Mouse (Mus musculus): Measurements from ENCODE around the gene Gm17455. TPM values are rescaled to one million over a fixed set of nuclear protein-coding genes. Genes with fewer than 3 reads are reported as not detected.

Gm17455 gene
- 20.5 TPM for polyA plus RNA-seq (2012; fragmentation: generic; extraction: Trizol)

DNA sequence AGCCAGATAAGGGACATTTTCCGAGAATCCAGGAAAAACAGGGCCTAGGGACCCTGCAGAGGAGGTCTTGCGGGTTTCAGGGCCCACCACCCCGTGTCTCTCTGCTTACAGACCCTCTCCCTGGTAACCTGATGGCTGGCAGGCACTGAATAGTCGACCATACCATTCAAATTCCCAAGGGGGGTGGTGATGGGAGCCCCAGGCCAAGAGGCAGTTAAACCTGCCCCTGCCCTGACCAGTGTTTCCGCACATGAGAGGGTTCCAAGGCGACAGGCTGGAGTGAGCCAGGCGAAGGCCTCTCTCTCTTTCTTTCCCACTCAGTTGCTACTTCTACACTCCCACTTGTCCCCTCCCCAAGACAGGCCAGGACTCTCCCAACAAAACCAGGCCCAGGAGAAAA, at the start of gene Gm17455:
Gene Gm17455 (plus strand): TSS at position 278 of the 400 bp plus-strand sequence.
- no peak within 1 kb of the TSS for H3K4me3 ChIP-seq
- no peaks in the 10 kb centered on the region for H3K36me3 ChIP-seq (ENCODE audit: control insufficient read depth, insufficient read depth)
- peak within 1 kb of the TSS; percentile 25 for H3K4me2 ChIP-seq (ENCODE audit: low read depth)
- H3K79me2 ChIP-seq (ENCODE audit: control insufficient read depth, insufficient read depth), result no peaks in the 10 kb centered on the region
- H3K27me3 ChIP-seq (ENCODE audit: control insufficient read depth, insufficient read depth, insufficient read length), result no peaks in the 10 kb centered on the region
- H3ac ChIP-seq (ENCODE audit: control insufficient read depth, insufficient read length), result no peak within 1 kb of the TSS
- TF ChIP-seq E2F4 (IDR thresholded peaks at IDR 0.05; ENCODE audit: insufficient read depth), result no peak
- no peak for TF ChIP-seq REST (IDR thresholded peaks at IDR 0.05; ENCODE audit: insufficient read depth, insufficient read length)
- TF ChIP-seq MAX (IDR thresholded peaks at IDR 0.05; ENCODE audit: low read depth), result no peak
- no peak for TF ChIP-seq POLR2A (IDR thresholded peaks at IDR 0.05; ENCODE audit: insufficient read length, low read depth)
- no peak for TF ChIP-seq SRF (IDR thresholded peaks at IDR 0.05; ENCODE audit: control insufficient read depth, insufficient read length, low read depth)
- TF ChIP-seq CEBPB (IDR thresholded peaks at IDR 0.05; ENCODE audit: insufficient read depth, poor library complexity, severe bottlenecking), result no peak
- no peak for TF ChIP-seq POLR2AphosphoS2 (IDR thresholded peaks at IDR 0.05; ENCODE audit: insufficient read length, low read depth)
- TF ChIP-seq MYOG (IDR thresholded peaks at IDR 0.05; ENCODE audit: control insufficient read depth in 1 of 3, insufficient read depth in 1 of 3, insufficient read length in 2 of 3, low read depth in 2 of 3), result no peak
- TF ChIP-seq TCF3 (IDR thresholded peaks at IDR 0.05; ENCODE audit: insufficient read length, low read depth), result no peak
- TF ChIP-seq TCF12 (IDR thresholded peaks at IDR 0.05; ENCODE audit: insufficient read depth, poor library complexity, severe bottlenecking), result no peak
- TF ChIP-seq MYOD1 (IDR thresholded peaks at IDR 0.05; ENCODE audit: control insufficient read depth in 1 of 3, insufficient read length in 2 of 3, low read depth in 2 of 3), result no peak
- no peak for TF ChIP-seq USF1 (IDR thresholded peaks at IDR 0.05; ENCODE audit: low read depth)

DNA sequence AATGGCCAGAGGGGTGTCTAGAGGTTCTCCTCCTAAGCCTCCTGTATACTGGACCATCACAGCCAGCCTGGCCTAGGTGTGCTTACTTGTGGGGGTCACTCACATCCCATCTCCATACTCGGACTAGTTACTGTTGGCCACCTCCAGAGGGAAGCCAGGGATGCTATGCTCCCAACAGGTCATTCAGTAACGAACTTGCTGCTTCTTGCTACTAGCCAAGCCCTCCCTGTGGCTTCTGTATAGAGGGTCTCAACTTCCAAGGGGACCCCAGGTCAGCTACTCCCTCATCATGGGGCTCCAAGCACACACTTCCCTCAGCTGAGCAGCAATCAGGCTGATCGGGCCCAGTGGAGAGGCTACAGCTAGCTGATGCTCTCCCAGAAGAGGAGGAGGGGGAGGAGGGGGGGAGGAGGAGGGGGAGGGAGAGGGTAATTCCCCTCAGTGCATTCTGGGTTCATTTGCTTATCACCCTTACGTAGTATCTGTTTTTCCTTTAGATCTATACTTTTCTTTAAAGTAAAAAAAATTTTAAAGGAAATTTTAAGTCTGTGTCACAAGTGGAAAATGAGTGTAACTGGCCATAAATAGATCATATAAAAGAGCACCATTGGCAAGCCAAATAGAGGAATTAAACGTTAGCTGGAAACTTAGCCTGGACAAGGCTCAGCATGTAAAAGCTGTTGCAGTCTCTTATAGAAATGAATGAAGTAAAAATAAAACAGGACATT, 49.3 kb upstream of the Gm17455 start:
- Histone ChIP-seq H3K4me3 (peak overlapping the region; percentile 1), H3ac (ENCODE audit: control insufficient read depth, insufficient read length) (no peak overlapping the region), H3K79me2 (ENCODE audit: control insufficient read depth, insufficient read depth) (no peaks in the 10 kb centered on the region), H3K36me3 (ENCODE audit: control insufficient read depth, insufficient read depth) (no peaks in the 10 kb centered on the region), H3K27me3 (ENCODE audit: control insufficient read depth, insufficient read depth, insufficient read length) (no peaks in the 10 kb centered on the region), H3K4me2 (ENCODE audit: low read depth) (peak overlapping the region; percentile 69)
- TF ChIP-seq REST (IDR thresholded peaks at IDR 0.05; ENCODE audit: insufficient read depth, insufficient read length), result no peak
- no peak for TF ChIP-seq MYOD1 (IDR thresholded peaks at IDR 0.05; ENCODE audit: control insufficient read depth in 1 of 3, insufficient read length in 2 of 3, low read depth in 2 of 3)
- no peak for TF ChIP-seq MYOG (IDR thresholded peaks at IDR 0.05; ENCODE audit: control insufficient read depth in 1 of 3, insufficient read depth in 1 of 3, insufficient read length in 2 of 3, low read depth in 2 of 3)
- TF ChIP-seq SRF (IDR thresholded peaks at IDR 0.05; ENCODE audit: control insufficient read depth, insufficient read length, low read depth), result no peak
- no peak for TF ChIP-seq POLR2AphosphoS2 (IDR thresholded peaks at IDR 0.05; ENCODE audit: insufficient read length, low read depth)
- no peak for TF ChIP-seq USF1 (IDR thresholded peaks at IDR 0.05; ENCODE audit: low read depth)
- no peak for TF ChIP-seq E2F4 (IDR thresholded peaks at IDR 0.05; ENCODE audit: insufficient read depth)
- TF ChIP-seq POLR2A (IDR thresholded peaks at IDR 0.05; ENCODE audit: insufficient read length, low read depth), result no peak
- TF ChIP-seq MAX (IDR thresholded peaks at IDR 0.05; ENCODE audit: low read depth), result no peak
- TF ChIP-seq CEBPB (IDR thresholded peaks at IDR 0.05; ENCODE audit: insufficient read depth, poor library complexity, severe bottlenecking), result no peak
- TF ChIP-seq TCF3 (IDR thresholded peaks at IDR 0.05; ENCODE audit: insufficient read length, low read depth), result no peak
- no peak for TF ChIP-seq TCF12 (IDR thresholded peaks at IDR 0.05; ENCODE audit: insufficient read depth, poor library complexity, severe bottlenecking)

DNA sequence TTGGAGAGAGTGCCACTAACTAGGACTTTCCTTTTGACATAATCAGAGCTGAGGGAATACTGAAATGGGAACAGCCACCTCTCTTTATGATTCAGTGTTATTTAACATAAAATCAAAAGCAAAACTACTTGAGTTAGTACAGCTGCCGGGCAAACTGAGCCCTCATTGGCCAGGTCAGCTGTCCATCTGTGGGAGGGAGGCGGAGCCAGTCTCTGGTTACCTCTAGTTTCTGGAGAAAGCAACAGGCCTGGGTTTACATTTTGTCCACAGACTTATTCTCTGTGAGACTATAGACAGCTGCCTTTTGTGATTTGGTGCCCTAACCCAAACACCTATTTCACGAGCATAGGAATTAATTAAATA, 48.7 kb upstream of the Gm17455 start:
- Histone ChIP-seq H3K79me2 (ENCODE audit: control insufficient read depth, insufficient read depth) (no peaks in the 10 kb centered on the region), H3K4me2 (ENCODE audit: low read depth) (peak overlapping the region; percentile 69), H3K27me3 (ENCODE audit: control insufficient read depth, insufficient read depth, insufficient read length) (no peaks in the 10 kb centered on the region), H3K36me3 (ENCODE audit: control insufficient read depth, insufficient read depth) (no peaks in the 10 kb centered on the region), H3ac (ENCODE audit: control insufficient read depth, insufficient read length) (no peak overlapping the region), H3K4me3 (peak overlapping the region; percentile 1)
- TF ChIP-seq CEBPB (IDR thresholded peaks at IDR 0.05; ENCODE audit: insufficient read depth, poor library complexity, severe bottlenecking), result no peak
- peak in 2 of 3 experiments; percentile 25 to 44 for TF ChIP-seq MYOD1 (IDR thresholded peaks at IDR 0.05; ENCODE audit: control insufficient read depth in 1 of 3, insufficient read length in 2 of 3, low read depth in 2 of 3)
- peak in 1 of 3 experiments; percentile 27 for TF ChIP-seq MYOG (IDR thresholded peaks at IDR 0.05; ENCODE audit: control insufficient read depth in 1 of 3, insufficient read depth in 1 of 3, insufficient read length in 2 of 3, low read depth in 2 of 3)
- no peak for TF ChIP-seq TCF12 (IDR thresholded peaks at IDR 0.05; ENCODE audit: insufficient read depth, poor library complexity, severe bottlenecking)

DNA sequence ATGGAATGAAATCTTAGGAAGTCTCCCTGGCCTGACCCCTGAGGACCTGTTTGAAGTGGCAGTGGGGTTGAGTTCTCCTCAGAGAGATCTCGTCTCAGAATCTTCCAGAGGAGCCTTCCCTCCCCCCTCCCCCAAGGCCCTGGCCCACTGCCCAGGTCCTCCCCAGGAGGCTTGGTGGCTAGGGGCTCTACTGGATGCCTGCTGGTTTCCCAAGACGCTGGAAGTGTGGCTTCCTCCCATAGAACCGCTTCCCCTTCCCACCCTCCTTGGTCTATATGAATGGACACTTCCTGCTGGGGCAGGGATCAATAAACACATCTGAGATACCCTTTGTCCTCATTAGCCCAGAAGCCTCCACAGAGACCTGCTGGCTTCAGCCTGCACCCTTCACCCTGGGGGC, 48.3 kb upstream of the Gm17455 start:
- H3K27me3 ChIP-seq (ENCODE audit: control insufficient read depth, insufficient read depth, insufficient read length), result no peaks in the 10 kb centered on the region
- H3K4me3 ChIP-seq, result peak overlapping the region; percentile 1
- H3K4me2 ChIP-seq (ENCODE audit: low read depth), result peak overlapping the region; percentile 69
- TF ChIP-seq MAX (IDR thresholded peaks at IDR 0.05; ENCODE audit: low read depth) (no peak), CEBPB (IDR thresholded peaks at IDR 0.05; ENCODE audit: insufficient read depth, poor library complexity, severe bottlenecking) (no peak), USF1 (IDR thresholded peaks at IDR 0.05; ENCODE audit: low read depth) (no peak), REST (IDR thresholded peaks at IDR 0.05; ENCODE audit: insufficient read depth, insufficient read length) (no peak), TCF3 (IDR thresholded peaks at IDR 0.05; ENCODE audit: insufficient read length, low read depth) (no peak), MYOG (IDR thresholded peaks at IDR 0.05; ENCODE audit: control insufficient read depth in 1 of 3, insufficient read depth in 1 of 3, insufficient read length in 2 of 3, low read depth in 2 of 3) (no peak), TCF12 (IDR thresholded peaks at IDR 0.05; ENCODE audit: insufficient read depth, poor library complexity, severe bottlenecking) (no peak), POLR2AphosphoS2 (IDR thresholded peaks at IDR 0.05; ENCODE audit: insufficient read length, low read depth) (no peak), SRF (IDR thresholded peaks at IDR 0.05; ENCODE audit: control insufficient read depth, insufficient read length, low read depth) (no peak), POLR2A (IDR thresholded peaks at IDR 0.05; ENCODE audit: insufficient read length, low read depth) (no peak), E2F4 (IDR thresholded peaks at IDR 0.05; ENCODE audit: insufficient read depth) (no peak), MYOD1 (IDR thresholded peaks at IDR 0.05; ENCODE audit: control insufficient read depth in 1 of 3, insufficient read length in 2 of 3, low read depth in 2 of 3) (no peak)
- no peaks in the 10 kb centered on the region for H3K36me3 ChIP-seq (ENCODE audit: control insufficient read depth, insufficient read depth)
- H3ac ChIP-seq (ENCODE audit: control insufficient read depth, insufficient read length), result no peak overlapping the region
- H3K79me2 ChIP-seq (ENCODE audit: control insufficient read depth, insufficient read depth), result no peaks in the 10 kb centered on the region
